Mouse (Mus musculus): Measurements from ENCODE around the gene Zfp319. TPM values are rescaled to one million over a fixed set of nuclear protein-coding genes. Genes with fewer than 3 reads are reported as not detected.
A peak's percentile ranks its signal among the peaks of the same experiment; 100 is the strongest.
"Not testable (repeated sequence)": the region's sequence is repeated elsewhere in the genome, so short reads cannot be mapped to it uniquely, and the experiment has no call there.

Zfp319 gene
- polyA plus RNA-seq (2012; ENCODE audit: insufficient read depth, insufficient read length, low replicate concordance, missing spikeins) = not detected in 2 replicates

DNA sequence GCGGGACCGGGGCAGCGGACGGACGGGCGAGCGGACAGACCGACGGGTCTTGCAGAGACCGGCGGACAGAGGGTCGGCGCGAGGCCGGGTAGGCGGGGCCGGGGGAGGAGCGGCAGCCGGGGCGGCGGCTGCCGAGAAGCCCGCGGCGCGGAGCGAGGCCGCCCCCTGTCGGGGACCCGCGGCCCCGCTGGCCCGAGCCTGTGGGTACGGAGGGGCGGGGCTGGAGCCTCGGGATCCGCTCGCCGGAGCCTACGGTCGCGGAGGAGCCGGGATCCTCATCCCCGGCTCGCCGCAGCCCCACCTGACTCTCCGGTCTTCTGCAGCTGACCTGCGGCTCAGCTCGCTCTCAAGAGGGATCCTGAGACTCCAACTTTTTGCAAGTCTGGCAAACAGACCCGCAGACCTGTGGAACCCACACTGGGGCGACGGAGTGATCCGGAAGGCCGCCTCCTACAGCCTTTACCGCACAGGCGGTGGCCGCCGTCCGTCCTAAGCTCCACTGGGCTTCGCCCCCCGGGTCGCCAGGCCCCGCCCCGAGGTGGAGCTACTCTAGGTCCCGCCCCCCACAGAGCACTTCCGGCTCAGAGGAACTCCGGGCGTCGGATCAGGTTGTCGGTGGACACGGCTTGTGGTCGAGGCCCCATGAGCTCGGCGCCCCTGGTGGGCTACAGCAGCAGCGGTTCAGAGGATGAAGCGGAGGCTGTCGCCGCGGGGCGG is at the start of gene Zfp319, which contains the start of gene Usb1:
Zfp319 (minus strand) TSS at position 231 of the 717 bp plus-strand sequence.
Usb1 (plus strand) TSS at position 565 of the 717 bp plus-strand sequence.
- TF ChIP-seq POLR2A (IDR thresholded peaks at IDR 0.05; ENCODE audit: insufficient read depth, low read depth, low read length) (peak; percentile 66), CTCF (IDR thresholded peaks at IDR 0.05; ENCODE audit: insufficient read depth, low read depth, low read length) (no peak)
- Histone ChIP-seq H3K4me1 (ENCODE audit: control insufficient read depth, insufficient read depth, low read length) (peaks cover 11% of the 10 kb centered on the region), H3K27ac (ENCODE audit: insufficient read depth, low read depth, low read length) (peak within 1 kb of the TSS; percentile 57), H3K4me3 (ENCODE audit: insufficient read depth, low read depth, low read length) (peak within 1 kb of the TSS; percentile 85)
- under 1% methylated on average over 77 of the region's 80 CpGs for WGBS

DNA sequence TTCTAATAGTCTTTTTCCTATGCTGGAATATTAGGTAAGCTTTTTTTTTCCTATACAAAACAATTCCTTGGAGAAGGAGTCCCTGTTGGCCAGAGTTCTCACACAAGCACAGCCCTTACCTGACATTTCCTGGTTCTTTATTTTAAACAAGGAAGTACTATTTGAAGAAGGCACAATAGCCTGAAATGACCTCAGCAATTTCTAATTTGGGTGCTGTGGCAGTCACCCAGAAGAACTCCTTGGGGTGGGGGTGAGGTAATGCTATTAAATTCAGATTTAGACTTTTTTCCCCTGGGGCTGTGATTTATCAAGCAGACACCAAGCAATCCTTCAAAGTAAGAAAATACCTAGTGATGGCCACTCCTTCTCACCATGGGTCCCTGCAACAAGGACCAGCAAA is 49.2 kb upstream of the Zfp319 start:
- Histone ChIP-seq H3K4me1 (ENCODE audit: control insufficient read depth, insufficient read depth, low read length) (no peaks in the 10 kb centered on the region), H3K4me3 (ENCODE audit: insufficient read depth, low read depth, low read length) (no peak overlapping the region), H3K27ac (ENCODE audit: insufficient read depth, low read depth, low read length) (no peak overlapping the region)
- TF ChIP-seq POLR2A (IDR thresholded peaks at IDR 0.05; ENCODE audit: insufficient read depth, low read depth, low read length) (no peak), CTCF (IDR thresholded peaks at IDR 0.05; ENCODE audit: insufficient read depth, low read depth, low read length) (no peak)

DNA sequence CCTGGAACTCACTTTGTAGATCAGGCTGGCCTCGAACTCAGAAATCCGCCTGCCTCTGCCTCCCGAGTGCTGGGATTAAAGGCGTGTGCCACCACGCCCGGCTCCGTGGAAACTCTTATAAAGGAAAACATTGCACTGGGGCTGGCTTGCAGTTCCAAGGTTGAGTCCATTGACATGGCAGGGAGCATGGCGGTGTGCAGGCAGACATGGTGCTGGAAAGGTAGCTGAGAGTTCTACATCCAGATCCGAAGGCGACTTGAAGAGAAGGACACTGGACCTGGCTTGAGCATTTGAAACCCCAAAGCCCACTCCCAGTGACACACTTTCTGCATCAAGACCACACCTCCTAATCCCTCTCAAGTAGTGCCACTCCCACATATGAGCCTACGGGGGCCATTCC is 47.2 kb upstream of the Zfp319 start:
- 97% methylated on average over 11 of the region's 11 CpGs for WGBS

DNA sequence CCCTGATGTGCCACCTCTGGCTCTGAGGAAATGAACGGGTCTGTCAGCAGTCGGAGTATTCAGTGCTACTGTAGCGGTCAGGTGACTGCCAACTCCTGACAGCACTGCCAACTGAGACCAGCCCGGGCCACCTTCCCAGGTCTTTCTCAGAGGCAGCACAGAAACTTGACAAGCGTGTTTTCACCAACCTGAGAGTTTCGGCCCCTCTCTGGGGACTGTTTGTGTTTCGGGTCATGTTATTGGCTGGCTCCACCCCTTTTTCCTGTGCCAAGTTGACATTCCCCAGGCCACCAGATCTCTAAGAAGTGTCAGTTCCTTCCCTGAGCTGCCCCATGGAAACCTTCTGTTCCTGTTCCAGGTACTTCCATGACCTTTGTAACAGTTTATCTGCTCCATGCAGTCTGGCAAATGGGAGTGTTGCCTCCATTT is 46.1 kb upstream of the Zfp319 start:
- no peak overlapping the region for H3K27ac ChIP-seq (ENCODE audit: insufficient read depth, low read depth, low read length)
- H3K4me1 ChIP-seq (ENCODE audit: control insufficient read depth, insufficient read depth, low read length) = peaks cover 7% of the 10 kb centered on the region; the same call in 1 of the 2 replicates
- no peak overlapping the region for H3K4me3 ChIP-seq (ENCODE audit: insufficient read depth, low read depth, low read length)
- 41% methylated on average over 7 of the region's 7 CpGs for WGBS
- TF ChIP-seq POLR2A (IDR thresholded peaks at IDR 0.05; ENCODE audit: insufficient read depth, low read depth, low read length) (no peak), CTCF (IDR thresholded peaks at IDR 0.05; ENCODE audit: insufficient read depth, low read depth, low read length) (no peak)

More for the DNA sequence above, 47.2 kb upstream of the Zfp319 start:
- H3K4me3 ChIP-seq (ENCODE audit: insufficient read depth, low read depth, low read length); H3K4me1 ChIP-seq (ENCODE audit: control insufficient read depth, insufficient read depth, low read length); H3K27ac ChIP-seq (ENCODE audit: insufficient read depth, low read depth, low read length): not testable (repeated sequence)

DNA sequence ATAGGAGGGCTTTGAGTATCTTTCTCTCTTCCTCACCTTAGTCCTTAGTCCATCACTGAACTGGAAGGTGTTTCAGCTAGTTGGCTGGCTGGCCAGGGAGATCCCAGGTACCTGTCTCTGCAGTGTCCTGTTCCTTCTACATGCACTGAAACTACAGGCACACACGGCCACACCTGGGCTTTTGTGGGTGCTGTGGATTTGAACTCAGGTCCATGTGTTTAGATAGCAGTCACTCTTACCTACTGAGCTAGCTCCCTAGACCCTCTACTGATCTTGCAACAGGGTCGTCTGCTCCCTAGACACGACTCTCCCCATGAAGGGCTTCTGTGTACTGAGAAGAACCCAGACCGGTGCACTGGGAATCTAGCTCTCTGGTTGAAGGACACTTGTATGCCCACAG is 45.4 kb upstream of the Zfp319 start:
- no peak overlapping the region for H3K27ac ChIP-seq (ENCODE audit: insufficient read depth, low read depth, low read length)
- H3K4me1 ChIP-seq (ENCODE audit: control insufficient read depth, insufficient read depth, low read length) = peaks cover 7% of the 10 kb centered on the region; the same call in 1 of the 2 replicates
- no peak for TF ChIP-seq POLR2A (IDR thresholded peaks at IDR 0.05; ENCODE audit: insufficient read depth, low read depth, low read length)
- no peak for TF ChIP-seq CTCF (IDR thresholded peaks at IDR 0.05; ENCODE audit: insufficient read depth, low read depth, low read length)
- no peak overlapping the region for H3K4me3 ChIP-seq (ENCODE audit: insufficient read depth, low read depth, low read length)
- 88% methylated on average over 4 of the region's 4 CpGs for WGBS

DNA sequence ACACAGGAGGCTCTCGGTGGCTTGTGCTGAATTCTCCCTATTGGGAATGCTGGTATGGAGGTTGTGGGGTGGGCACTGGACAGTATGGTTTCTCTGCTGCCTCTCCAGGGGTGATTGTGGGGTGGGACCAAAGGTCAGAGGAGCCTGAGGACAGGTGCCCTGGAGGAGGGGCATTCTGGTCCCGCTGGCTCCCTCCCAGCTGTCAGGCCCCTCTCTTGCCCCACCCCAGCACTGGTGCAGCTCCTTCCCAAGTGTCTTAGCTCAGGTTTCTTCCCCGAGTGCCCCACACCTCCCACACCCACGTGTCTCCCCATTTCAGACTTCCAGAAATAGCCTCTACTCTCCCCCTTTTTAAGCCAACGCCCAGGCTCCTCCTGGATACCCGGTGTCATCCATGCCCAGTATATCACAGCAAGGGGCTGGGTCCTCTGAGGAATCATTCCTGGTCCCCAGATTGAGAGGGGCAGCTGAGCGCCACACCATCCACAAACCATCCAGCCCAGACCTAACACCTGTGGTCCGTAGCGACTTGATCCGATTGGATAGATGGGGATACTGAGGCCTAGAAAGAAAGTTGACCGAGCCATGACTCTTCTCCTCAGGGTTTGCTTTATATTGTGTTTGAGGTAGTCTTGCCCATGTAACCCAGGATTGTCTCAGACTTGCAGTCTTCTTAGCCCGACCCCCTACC is 44.7 kb upstream of the Zfp319 start:
- WGBS = 84% methylated on average over 12 of the region's 12 CpGs
- H3K4me1 ChIP-seq (ENCODE audit: control insufficient read depth, insufficient read depth, low read length) = peaks cover 7% of the 10 kb centered on the region; the same call in 1 of the 2 replicates
- H3K4me3 ChIP-seq (ENCODE audit: insufficient read depth, low read depth, low read length) = no peak overlapping the region
- H3K27ac ChIP-seq (ENCODE audit: insufficient read depth, low read depth, low read length) = no peak overlapping the region
- no peak for TF ChIP-seq CTCF (IDR thresholded peaks at IDR 0.05; ENCODE audit: insufficient read depth, low read depth, low read length)
- TF ChIP-seq POLR2A (IDR thresholded peaks at IDR 0.05; ENCODE audit: insufficient read depth, low read depth, low read length) = no peak

DNA sequence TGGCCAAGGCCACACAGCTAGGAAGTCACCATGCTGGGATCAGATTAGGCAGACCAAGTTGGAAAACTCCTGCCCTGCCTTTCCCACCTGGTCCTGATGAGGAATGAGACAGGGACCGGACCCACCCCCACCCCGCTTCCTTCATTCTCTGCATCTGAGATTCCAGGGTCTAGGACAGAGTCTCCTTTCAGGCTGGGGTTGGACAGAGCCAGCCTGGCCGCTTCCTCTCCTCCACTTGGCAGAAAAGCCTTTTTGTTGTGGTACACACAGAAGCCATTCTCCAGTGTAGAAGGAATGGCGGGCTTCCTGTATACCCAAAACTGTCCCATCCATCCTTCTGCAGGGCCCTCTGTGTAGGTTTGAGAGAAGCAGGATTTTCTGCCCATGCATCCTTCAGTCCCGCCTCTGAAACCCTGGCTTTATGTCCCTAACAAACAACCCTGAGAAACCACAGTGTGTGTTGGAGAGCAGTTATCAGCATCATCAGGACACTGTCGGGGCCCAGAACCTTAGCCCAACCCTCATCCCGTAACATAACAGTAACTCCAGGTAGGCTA is 43.7 kb upstream of the Zfp319 start:
- WGBS = 84% methylated on average over 7 of the region's 7 CpGs
- TF ChIP-seq CTCF (IDR thresholded peaks at IDR 0.05; ENCODE audit: insufficient read depth, low read depth, low read length) (no peak), POLR2A (IDR thresholded peaks at IDR 0.05; ENCODE audit: insufficient read depth, low read depth, low read length) (no peak)
- Histone ChIP-seq H3K4me3 (ENCODE audit: insufficient read depth, low read depth, low read length) (no peak overlapping the region), H3K4me1 (ENCODE audit: control insufficient read depth, insufficient read depth, low read length) (peaks cover 7% of the 10 kb centered on the region), H3K27ac (ENCODE audit: insufficient read depth, low read depth, low read length) (no peak overlapping the region; the same call in 1 of the 2 replicates)

DNA sequence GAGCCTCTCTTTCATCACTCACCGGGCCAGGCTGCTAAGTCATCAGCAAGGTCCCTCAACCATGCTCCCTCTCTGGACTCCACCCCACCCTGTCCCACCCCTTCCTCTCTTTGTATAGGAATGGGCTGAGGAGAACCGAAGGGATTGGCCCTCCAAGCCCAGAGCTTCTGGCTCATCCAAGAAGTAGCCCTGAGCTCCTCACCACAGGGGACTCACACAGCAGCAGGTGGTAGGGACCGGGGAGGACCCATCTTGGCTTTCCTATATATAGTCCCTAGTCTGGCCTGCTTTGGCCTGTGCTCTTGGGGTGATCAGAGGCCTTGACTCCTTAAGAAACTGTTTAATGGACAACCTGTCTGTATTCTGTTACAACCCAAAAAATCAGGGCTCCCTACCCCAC is 42.7 kb upstream of the Zfp319 start:
- Histone ChIP-seq H3K4me3 (ENCODE audit: insufficient read depth, low read depth, low read length) (no peak overlapping the region), H3K4me1 (ENCODE audit: control insufficient read depth, insufficient read depth, low read length) (peaks cover 9% of the 10 kb centered on the region), H3K27ac (ENCODE audit: insufficient read depth, low read depth, low read length) (no peak overlapping the region)
- TF ChIP-seq CTCF (IDR thresholded peaks at IDR 0.05; ENCODE audit: insufficient read depth, low read depth, low read length) (no peak), POLR2A (IDR thresholded peaks at IDR 0.05; ENCODE audit: insufficient read depth, low read depth, low read length) (no peak)
- 74% methylated on average over 3 of the region's 3 CpGs for WGBS
